Mouse (Mus musculus) thymus, postnatal 0 days (tissue): ENCODE data around the gene Prkcsh. TPM values are rescaled to one million over a fixed set of nuclear protein-coding genes. Genes with fewer than 3 reads are reported as not detected.

Source experiments
- DNase-seq: peaks from one replicate; pipeline ENCODE4 v3.0.0-alpha.2; 2015; ENCODE audit warnings: low spot score
- polyA plus RNA-seq: library from polyadenylated mRNA; unstranded; fragments of >200 nt; fragmentation: Nextera tagmentation; extraction: Ambion mirVana; gene quantifications from 2 replicates; pipeline ENCODE4 v1.2.1, GENCODE M21; 2015

The Prkcsh gene
- polyA plus RNA-seq, 1 experiment from 2014 or later: 72.8 TPM

- DNase-seq: no peak
These were observed 18.7 kb upstream of the Prkcsh start for GRCm38 (mm10) chr9:21983911-21984310.

- no peak for DNase-seq
These were observed 14.8 kb upstream of the Prkcsh start for GRCm38 (mm10) chr9:21987592-21988342.

GRCm38 (mm10) chr9:21988421-21989101 is 14.0 kb upstream of the Prkcsh start:
- DNase-seq: no peak

GRCm38 (mm10) chr9:21989230-21990110 is 13.1 kb upstream of the Prkcsh start, which contains the start of gene Rgl3:
Rgl3 (minus strand) TSS chr9:21989446.
- peak; percentile 29 for DNase-seq

GRCm38 (mm10) chr9:21992227-21992626 is 10.4 kb upstream of the Prkcsh start:
- DNase-seq: no peak

- DNase-seq: no peak
These were observed 6.3 kb upstream of the Prkcsh start for GRCm38 (mm10) chr9:21996178-21996867.

- DNase-seq: no peak
These were observed 2.3 kb upstream of the Prkcsh start for GRCm38 (mm10) chr9:22000296-22000695.

- no peak for DNase-seq
These were observed 973 bp upstream of the Prkcsh start for GRCm38 (mm10) chr9:22001633-22002032.

GRCm38 (mm10) chr9:22003163-22003554 is 553 bp downstream of the Prkcsh start:
- DNase-seq: no peak

GRCm38 (mm10) chr9:22004546-22004945 is 1.9 kb downstream of the Prkcsh start:
- DNase-seq: no peak

- DNase-seq: peak; percentile 45
These were observed 8.4 kb downstream of the Prkcsh start for GRCm38 (mm10) chr9:22011055-22011454.

GRCm38 (mm10) chr9:22012731-22013130 is 10.1 kb downstream of the Prkcsh start:
- no peak for DNase-seq

- DNase-seq: peak; percentile 33
These were observed 13.6 kb downstream of the Prkcsh start for GRCm38 (mm10) chr9:22016245-22016644.

- DNase-seq: no peak
These were observed 14.7 kb downstream of the Prkcsh start for GRCm38 (mm10) chr9:22017208-22017825.

GRCm38 (mm10) chr9:22024592-22024991 is 22.0 kb downstream of the Prkcsh start:
- DNase-seq: no peak

GRCm38 (mm10) chr9:22028467-22028866 is 25.9 kb downstream of the Prkcsh start:
- DNase-seq: no peak

GRCm38 (mm10) chr9:22030386-22030785 is 27.8 kb downstream of the Prkcsh start:
- DNase-seq: no peak

GRCm38 (mm10) chr9:22035300-22036044 is 32.9 kb downstream of the Prkcsh start:
- no peak for DNase-seq

GRCm38 (mm10) chr9:22037826-22038225 is 35.2 kb downstream of the Prkcsh start:
- no peak for DNase-seq

GRCm38 (mm10) chr9:22041832-22042231 is 39.2 kb downstream of the Prkcsh start:
- no peak for DNase-seq
